In the genomic region with DNA sequence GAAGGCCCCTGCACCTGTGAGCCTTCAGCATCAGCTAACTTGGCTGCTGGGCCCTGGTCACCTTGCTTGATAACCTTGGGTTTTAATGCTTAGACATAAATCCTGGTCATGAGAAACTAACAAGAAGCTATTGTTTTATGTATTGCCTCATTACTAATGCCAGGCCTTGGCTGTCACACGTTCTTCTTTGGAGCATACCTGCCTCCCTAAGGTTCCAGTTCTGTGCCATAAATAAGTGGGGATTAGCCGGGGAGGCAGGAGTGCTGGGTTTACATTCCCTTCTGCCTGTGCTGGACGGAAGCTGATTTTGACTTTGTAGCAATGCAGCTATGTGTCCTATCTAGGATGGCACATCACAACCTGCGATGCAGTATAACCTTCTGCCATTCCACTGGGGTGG, we compare ENCODE assay signal across 44 mouse cellular contexts. TPM values are rescaled to one million over a fixed set of nuclear protein-coding genes. Genes with fewer than 3 reads are reported as not detected.
"Had no signal": no experiment of that assay in that cellular context is flagged by ENCODE, and none has a peak within 500 bp of the region (broad histone marks: within the 10 kb centered on the region; RNA-seq: fewer than 3 reads in every experiment).

No protein-coding gene starts in this region.

- H3K4me2 ChIP-seq: heart, embryonic 11.5 days; heart, embryonic 12.5 days; heart, embryonic 13.5 days; heart, embryonic 15.5 days; hindbrain, embryonic 12.5 days; hindbrain, embryonic 13.5 days; hindbrain, embryonic 14.5 days; hindbrain, embryonic 15.5 days; intestine, embryonic 15.5 days; kidney, embryonic 15.5 days had no signal

- H3K9me3 ChIP-seq: heart, embryonic 12.5 days; heart, embryonic 13.5 days; heart, embryonic 15.5 days; hindbrain, embryonic 10.5 days; hindbrain, embryonic 12.5 days; hindbrain, embryonic 13.5 days; hindbrain, embryonic 15.5 days; intestine, embryonic 15.5 days; kidney, embryonic 15.5 days had no signal

- H3K27me3 ChIP-seq: heart, embryonic 12.5 days; heart, embryonic 13.5 days; heart, embryonic 15.5 days; hindbrain, embryonic 12.5 days; hindbrain, embryonic 13.5 days; hindbrain, embryonic 15.5 days; intestine, embryonic 15.5 days; kidney, embryonic 15.5 days had no signal

- DNase-seq: heart, postnatal 10 days; heart, postnatal 14 days; heart, postnatal 36 days; heart, postnatal 4 days; kidney, adult 11 months; kidney, adult 18-20 months; kidney, adult 2 months; kidney, adult 8-10 months; kidney, adult 9 months; kidney, postnatal 10 days; kidney, postnatal 14 days; kidney, postnatal 25 days; kidney, postnatal 36 days; kidney, postnatal 4 days; layer of hippocampus, adult 9-11 months; layer of hippocampus, postnatal 36 days had no signal

- H3K4me1 ChIP-seq: heart, embryonic 12.5 days; heart, embryonic 13.5 days; heart, embryonic 15.5 days; hindbrain, embryonic 10.5 days; hindbrain, embryonic 12.5 days; hindbrain, embryonic 13.5 days; hindbrain, embryonic 15.5 days; intestine, embryonic 15.5 days; kidney, embryonic 15.5 days had no signal

- H3K36me3 ChIP-seq: heart, embryonic 15.5 days; hindbrain, embryonic 10.5 days; hindbrain, embryonic 12.5 days; hindbrain, embryonic 13.5 days; hindbrain, embryonic 15.5 days; intestine, embryonic 15.5 days; kidney, embryonic 15.5 days had no signal

- ATAC-seq: hindbrain, embryonic 16.5 days; hindbrain, postnatal 0 days; inflammation-experienced regulatory T-cells, adult 6 months; intestine, embryonic 15.5 days; intestine, embryonic 16.5 days; intestine, postnatal 0 days had no signal

- H3K27ac ChIP-seq: heart, embryonic 13.5 days; heart, embryonic 15.5 days; hindbrain, embryonic 10.5 days; hindbrain, embryonic 12.5 days; hindbrain, embryonic 13.5 days; hindbrain, embryonic 14.5 days; hindbrain, embryonic 15.5 days; hindbrain, postnatal 0 days; intestine, embryonic 15.5 days; kidney, embryonic 15.5 days; kidney, postnatal 0 days; layer of hippocampus, adult 2 months; left cerebral cortex, adult 2 months had no signal

- H3K9ac ChIP-seq: heart, embryonic 12.5 days; heart, embryonic 13.5 days; heart, embryonic 15.5 days; hindbrain, embryonic 12.5 days; hindbrain, embryonic 13.5 days; hindbrain, embryonic 14.5 days; hindbrain, embryonic 15.5 days; intestine, embryonic 15.5 days; kidney, embryonic 15.5 days had no signal

- H3K4me3 ChIP-seq: heart, embryonic 12.5 days; heart, embryonic 13.5 days; heart, embryonic 15.5 days; hindbrain, embryonic 10.5 days; hindbrain, embryonic 12.5 days; hindbrain, embryonic 13.5 days; hindbrain, embryonic 15.5 days; intestine, embryonic 15.5 days; kidney, embryonic 15.5 days; layer of hippocampus, adult 2 months; left cerebral cortex, adult 2 months had no signal

RNA-seq across cellular contexts. Expression of a gene that starts 55.6 kb away (rescaled TPM):
- total RNA-seq: heart, postnatal 10 days; heart, postnatal 25 days; heart, postnatal 36 days; heart, postnatal 4 days; hematopoietic stem cell, adult 5-6 weeks had no signal
- polyA plus RNA-seq: heart, embryonic 11.5 days; heart, embryonic 12.5 days; heart, embryonic 13.5 days; heart, embryonic 14.5 days; heart, embryonic 15.5 days; heart, embryonic 16.5 days; heart, postnatal 0 days; hindbrain, embryonic 10.5 days; hindbrain, embryonic 11.5 days; hindbrain, embryonic 12.5 days; hindbrain, embryonic 13.5 days; hindbrain, embryonic 14.5 days; hindbrain, embryonic 15.5 days; inflammation-experienced regulatory T-cells, adult 6 months; intestine, embryonic 14.5 days; intestine, embryonic 15.5 days; intestine, embryonic 16.5 days; kidney, adult 2 months; kidney, embryonic 14.5 days; kidney, embryonic 15.5 days; large intestine, adult 2 months had no signal
